Mouse (Mus musculus): ENCODE results near the gene C1qtnf1.

GRCm38 (mm10) chr11:118427266-118427779 lies 680 bp upstream of the C1qtnf1 start:
- TF ChIP-seq ZC3H11A (IDR thresholded peaks at IDR 0.05; ENCODE audit: borderline replicate concordance, low read depth, low read length), result no peak
- TF ChIP-seq HCFC1 (IDR thresholded peaks at IDR 0.05; ENCODE audit: borderline replicate concordance, insufficient read depth, low read length), result no peak
- no peak for TF ChIP-seq CHD2 (IDR thresholded peaks at IDR 0.05; ENCODE audit: low read depth, low read length)
- TF ChIP-seq ZNF384 (IDR thresholded peaks at IDR 0.05; ENCODE audit: low read depth, low read length), result no peak
- no peak for TF ChIP-seq MAFK (IDR thresholded peaks at IDR 0.05; ENCODE audit: insufficient read depth, low read depth, low read length)
